Mouse (Mus musculus) hindbrain, embryonic 15.5 days (tissue): ENCODE results near the gene H2afj. TPM values are rescaled to one million over a fixed set of nuclear protein-coding genes. Genes with fewer than 3 reads are reported as not detected.

Experiments used
- ATAC-seq: fragments of 200-750 bp; cut with Nextera tagmentation; 2 replicates; pipeline ENCODE4 v1.8.0; 2017; ENCODE audit warnings: low read depth, moderate number of reproducible peaks, moderate TSS enrichment; ENCODE audit not compliant: low FRiP score
- H3K27ac ChIP-seq: fragments of 300-500 bp; sonication (generic); replicated peaks from 2 replicates; pipeline ENCODE4 v1.5.1; 2015; ENCODE audit warnings: mild to moderate bottlenecking, inconsistent platforms
- H3K27me3 ChIP-seq: fragments of 300-500 bp; sonication (generic); 2 replicates; pipeline ENCODE4 v1.6.1; 2015; ENCODE audit warnings: control low read depth, inconsistent platforms
- H3K36me3 ChIP-seq: fragments of 300-500 bp; sonication (generic); 2 replicates; pipeline ENCODE4 v1.6.1; 2015; ENCODE audit warnings: control low read depth, inconsistent platforms
- H3K4me1 ChIP-seq: fragments of 300-500 bp; sonication (generic); replicated peaks from 2 replicates; pipeline ENCODE4 v1.6.1; 2015; ENCODE audit warnings: control low read depth, inconsistent platforms
- H3K4me2 ChIP-seq: fragments of 300-500 bp; sonication (generic); 2 replicates; pipeline ENCODE4 v1.6.1; 2015; ENCODE audit warnings: moderate library complexity, mild to moderate bottlenecking, inconsistent platforms
- H3K4me3 ChIP-seq: fragments of 300-500 bp; sonication (generic); 2 replicates; pipeline ENCODE4 v1.5.1; 2015; ENCODE audit warnings: mild to moderate bottlenecking, inconsistent platforms
- H3K9ac ChIP-seq: fragments of 300-500 bp; sonication (generic); 2 replicates; pipeline ENCODE4 v1.6.1; 2015; ENCODE audit warnings: inconsistent platforms
- H3K9me3 ChIP-seq: fragments of 300-500 bp; sonication (generic); 2 replicates; pipeline ENCODE4 v1.6.1; 2016; ENCODE audit warnings: control low read depth, inconsistent platforms
- WGBS: fragments of 180-500 bp; shearing (Covaris S2); methylation state at CpG from one replicate; pipeline ENCODE4 v1.1.7; 2015; 5-methylcytosine and 5-hydroxymethylcytosine counted together
- polyA plus RNA-seq: library from polyadenylated mRNA; unstranded; fragments of >200 nt; fragmentation: Nextera tagmentation; extraction: Ambion mirVana; gene quantifications from 2 replicates; pipeline ENCODE4 v1.2.1, GENCODE M21; 2015

Gene H2afj
- polyA plus RNA-seq, 1 experiment from 2014 or later: 109 TPM

- H3K9ac ChIP-seq: peak overlapping the region; percentile 70
- H3K27ac ChIP-seq: peak overlapping the region; percentile 75
- H3K27me3 ChIP-seq: no peaks in the 10 kb centered on the region
- H3K4me3 ChIP-seq: peak overlapping the region; percentile 95
- under 1% methylated on average over 28 of the region's 28 CpGs for WGBS
- H3K4me2 ChIP-seq: peak overlapping the region; percentile 97
- ATAC-seq: peak; percentile 7; the same call in 1 of the 2 replicates
- peaks cover 11% of the 10 kb centered on the region for H3K36me3 ChIP-seq
- H3K4me1 ChIP-seq: peaks cover 27% of the 10 kb centered on the region
- no peaks in the 10 kb centered on the region for H3K9me3 ChIP-seq
Measured at GRCm38 (mm10) chr6:136808631-136809046, 595 bp downstream of the H2afj start.

DNA sequence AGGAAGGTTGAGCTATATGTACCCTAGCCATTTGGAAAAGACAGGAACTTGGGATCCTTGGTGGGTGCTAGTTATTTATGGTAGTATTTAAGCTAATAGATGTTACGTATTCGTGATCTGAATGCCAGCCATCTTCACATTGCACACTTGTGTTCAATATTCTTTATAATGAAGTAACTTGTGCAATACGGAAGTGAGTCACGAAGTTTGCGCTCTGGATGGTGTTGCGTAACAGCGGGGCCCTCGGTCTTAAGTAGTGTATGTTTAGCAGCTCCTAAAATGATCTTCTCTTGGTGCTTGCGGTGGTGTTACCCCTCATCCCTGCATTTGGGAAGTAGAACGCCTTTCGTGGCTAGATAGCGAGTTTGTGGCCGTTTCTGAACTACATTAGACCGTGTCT lies 1.0 kb downstream of the H2afj start:
- no peaks in the 10 kb centered on the region for H3K9me3 ChIP-seq
- no peaks in the 10 kb centered on the region for H3K27me3 ChIP-seq
- peak overlapping the region; percentile 95 for H3K4me3 ChIP-seq
- ATAC-seq: no peak
- H3K9ac ChIP-seq: peak overlapping the region; percentile 70
- peaks cover 27% of the 10 kb centered on the region for H3K4me1 ChIP-seq
- 43% methylated on average over 14 of the region's 14 CpGs for WGBS
- no peak overlapping the region for H3K27ac ChIP-seq
- peak overlapping the region; percentile 97 for H3K4me2 ChIP-seq
- peaks cover 13% of the 10 kb centered on the region for H3K36me3 ChIP-seq

DNA sequence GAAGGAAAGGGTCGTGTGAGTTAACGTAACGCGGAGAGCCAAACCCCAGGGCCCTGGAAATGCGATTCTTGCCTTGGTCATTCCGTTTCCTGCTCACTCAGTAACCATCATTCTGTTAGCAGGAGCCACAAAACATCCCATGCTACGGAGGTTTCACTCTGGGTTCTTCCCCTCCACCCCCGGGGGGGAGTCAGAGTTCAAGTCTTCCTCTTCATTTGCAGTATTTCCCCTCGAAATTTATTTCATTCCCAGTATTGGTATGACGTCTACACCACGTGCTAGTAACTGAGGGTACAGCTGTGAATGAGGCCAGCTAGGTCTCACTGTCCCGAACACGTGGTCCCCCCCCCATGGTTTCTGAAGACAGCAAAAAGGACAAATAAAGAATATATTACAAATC lies 1.6 kb downstream of the H2afj start:
- no peak for ATAC-seq

GRCm38 (mm10) chr6:136811196-136811595 lies 3.2 kb downstream of the H2afj start:
- Histone ChIP-seq H3K27me3 (no peaks in the 10 kb centered on the region), H3K4me3 (no peak overlapping the region), H3K4me2 (no peak overlapping the region), H3K9me3 (no peaks in the 10 kb centered on the region), H3K4me1 (peaks cover 19% of the 10 kb centered on the region), H3K27ac (no peak overlapping the region), H3K9ac (no peak overlapping the region), H3K36me3 (peaks cover 25% of the 10 kb centered on the region)
- ATAC-seq: no peak
- 89% methylated on average over 10 of the region's 10 CpGs for WGBS

More for the DNA sequence above, 1.6 kb downstream of the H2afj start:
- H3K27me3 ChIP-seq: no peaks in the 10 kb centered on the region
- H3K4me2 ChIP-seq: peak overlapping the region; percentile 97
- WGBS: 83% methylated on average over 13 of the region's 13 CpGs
- H3K9me3 ChIP-seq: no peaks in the 10 kb centered on the region
- H3K4me1 ChIP-seq: peaks cover 27% of the 10 kb centered on the region
- peak overlapping the region; percentile 95; the same call in 1 of the 2 replicates for H3K4me3 ChIP-seq
- H3K27ac ChIP-seq: no peak overlapping the region
- H3K9ac ChIP-seq: no peak overlapping the region
- H3K36me3 ChIP-seq: peaks cover 19% of the 10 kb centered on the region

GRCm38 (mm10) chr6:136813117-136813516 lies 5.1 kb downstream of the H2afj start:
- no peak overlapping the region for H3K4me3 ChIP-seq
- no peak for ATAC-seq
- H3K27me3 ChIP-seq: no peaks in the 10 kb centered on the region
- H3K9me3 ChIP-seq: no peaks in the 10 kb centered on the region
- peaks cover 43% of the 10 kb centered on the region for H3K36me3 ChIP-seq
- H3K4me1 ChIP-seq: peaks cover 13% of the 10 kb centered on the region
- H3K9ac ChIP-seq: no peak overlapping the region
- WGBS: 42% methylated on average over 4 of the region's 4 CpGs
- no peak overlapping the region for H3K4me2 ChIP-seq
- H3K27ac ChIP-seq: no peak overlapping the region

GRCm38 (mm10) chr6:136815381-136815780 lies 7.3 kb downstream of the H2afj start:
- no peaks in the 10 kb centered on the region for H3K9me3 ChIP-seq
- H3K9ac ChIP-seq: no peak overlapping the region
- H3K4me2 ChIP-seq: no peak overlapping the region
- H3K27me3 ChIP-seq: no peaks in the 10 kb centered on the region
- 94% methylated on average over 7 of the region's 7 CpGs for WGBS
- peaks cover 65% of the 10 kb centered on the region for H3K36me3 ChIP-seq
- H3K4me3 ChIP-seq: no peak overlapping the region
- H3K27ac ChIP-seq: no peak overlapping the region
- H3K4me1 ChIP-seq: no peaks in the 10 kb centered on the region
- no peak for ATAC-seq

GRCm38 (mm10) chr6:136816826-136817225 lies 8.8 kb downstream of the H2afj start:
- H3K27ac ChIP-seq: no peak overlapping the region
- no peak for ATAC-seq
- H3K4me2 ChIP-seq: no peak overlapping the region
- no peaks in the 10 kb centered on the region for H3K4me1 ChIP-seq
- H3K9me3 ChIP-seq: no peaks in the 10 kb centered on the region
- no peaks in the 10 kb centered on the region for H3K27me3 ChIP-seq
- WGBS: 92% methylated on average over 21 of the region's 21 CpGs
- no peak overlapping the region for H3K9ac ChIP-seq
- H3K4me3 ChIP-seq: no peak overlapping the region
- H3K36me3 ChIP-seq: peaks cover 79% of the 10 kb centered on the region

DNA sequence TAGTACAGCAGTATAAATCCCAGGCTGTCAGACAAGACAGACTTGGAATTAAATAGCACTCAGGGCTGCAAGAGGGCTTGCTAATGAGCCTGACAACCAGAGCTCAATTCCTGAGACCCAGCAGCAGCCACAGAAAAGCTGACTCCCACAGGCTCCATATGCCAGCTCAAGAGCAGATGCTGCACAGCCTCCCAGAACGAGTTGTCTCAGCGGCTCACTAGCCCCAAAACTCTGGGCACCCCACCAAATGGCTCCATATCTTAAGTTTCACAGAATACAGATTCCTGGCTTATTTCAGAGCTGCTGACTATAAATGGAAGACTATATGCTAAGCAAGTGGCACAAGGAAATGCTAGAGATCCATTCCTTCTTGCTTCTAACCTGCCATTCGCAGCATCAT lies 9.5 kb downstream of the H2afj start:
- H3K27me3 ChIP-seq: no peaks in the 10 kb centered on the region
- H3K4me1 ChIP-seq: no peaks in the 10 kb centered on the region
- ATAC-seq: no peak
- H3K36me3 ChIP-seq: peaks cover 80% of the 10 kb centered on the region
- H3K27ac ChIP-seq: no peak overlapping the region
- no peaks in the 10 kb centered on the region for H3K9me3 ChIP-seq
- WGBS: 90% methylated on average over 3 of the region's 3 CpGs
- no peak overlapping the region for H3K4me2 ChIP-seq
- H3K9ac ChIP-seq: no peak overlapping the region
- H3K4me3 ChIP-seq: no peak overlapping the region

DNA sequence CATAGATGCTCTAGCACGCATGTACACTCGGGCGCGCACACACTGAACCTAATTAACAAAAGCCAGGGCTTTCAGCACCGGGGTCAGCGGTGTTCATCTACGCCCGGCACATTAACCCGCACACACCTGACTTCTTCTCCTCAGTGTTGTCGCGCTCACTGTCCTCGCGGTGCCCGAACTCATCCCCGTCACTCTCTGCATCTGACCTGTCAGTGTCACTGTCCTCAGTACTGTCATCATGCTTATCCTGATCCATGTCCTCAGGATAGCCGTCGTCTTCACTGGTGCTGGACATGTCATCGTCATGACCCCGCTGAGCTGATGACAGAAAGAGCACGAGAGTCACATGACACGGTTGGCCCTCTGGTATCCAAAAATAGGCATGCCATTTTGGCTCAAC lies 12.3 kb downstream of the H2afj start:
- Histone ChIP-seq H3K27ac (no peak overlapping the region), H3K4me3 (no peak overlapping the region), H3K4me1 (no peaks in the 10 kb centered on the region), H3K36me3 (peaks cover 86% of the 10 kb centered on the region), H3K4me2 (no peak overlapping the region), H3K9me3 (no peaks in the 10 kb centered on the region), H3K27me3 (no peaks in the 10 kb centered on the region), H3K9ac (no peak overlapping the region)
- 0 out of 2 replicates have a peak, but pooled peaks have one; percentile 23 for ATAC-seq
- 97% methylated on average over 21 of the region's 21 CpGs for WGBS

DNA sequence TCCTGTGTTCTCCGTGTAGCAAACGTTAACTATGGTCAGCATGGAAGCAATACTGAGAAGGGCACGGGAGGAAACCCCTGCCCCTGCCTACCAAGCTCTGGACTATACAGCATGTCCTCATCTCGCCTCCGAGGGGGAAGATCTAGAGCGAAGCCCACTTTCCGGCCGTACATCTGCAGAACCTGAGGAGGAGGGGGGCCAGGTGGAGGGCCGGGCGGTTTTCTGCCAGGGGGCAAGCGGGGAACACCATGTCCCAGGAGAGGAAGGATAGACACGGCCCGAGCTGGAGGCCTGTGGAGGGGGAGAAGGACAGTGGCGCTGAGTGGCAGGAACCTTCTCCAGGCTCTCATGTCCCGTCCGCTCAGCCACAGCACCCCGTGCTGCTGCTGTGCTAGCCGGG lies 13.0 kb downstream of the H2afj start:
- H3K27me3 ChIP-seq: no peaks in the 10 kb centered on the region
- WGBS: 95% methylated on average over 17 of the region's 18 CpGs
- no peaks in the 10 kb centered on the region for H3K4me1 ChIP-seq
- H3K36me3 ChIP-seq: peaks cover 86% of the 10 kb centered on the region
- no peak overlapping the region for H3K27ac ChIP-seq
- no peak for ATAC-seq
- no peak overlapping the region for H3K4me3 ChIP-seq
- H3K9me3 ChIP-seq: no peaks in the 10 kb centered on the region
- H3K9ac ChIP-seq: no peak overlapping the region
- H3K4me2 ChIP-seq: no peak overlapping the region

DNA sequence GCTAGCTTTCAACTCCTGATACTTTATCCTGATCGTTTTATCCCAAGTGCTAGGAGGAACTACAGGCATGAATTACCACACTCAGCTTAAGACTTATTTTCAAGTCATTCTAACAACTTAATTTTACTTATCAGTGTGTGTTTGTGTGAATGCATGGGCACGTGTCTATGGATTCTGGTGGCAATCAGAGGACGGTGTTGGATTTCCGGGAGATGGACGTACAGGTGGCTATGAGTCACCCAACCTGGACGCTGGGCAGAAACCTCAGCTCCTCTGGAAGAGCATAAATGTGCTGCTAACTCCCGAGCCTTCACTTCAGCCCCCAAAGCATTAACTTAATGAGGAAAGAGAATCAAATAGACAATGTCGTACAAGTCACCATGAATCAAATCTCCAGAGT lies 16.9 kb downstream of the H2afj start:
- no peak for ATAC-seq
- WGBS: 93% methylated on average over 8 of the region's 8 CpGs
- peaks cover 50% of the 10 kb centered on the region for H3K36me3 ChIP-seq

GRCm38 (mm10) chr6:136827116-136827515 lies 19.1 kb downstream of the H2afj start:
- Histone ChIP-seq H3K4me3 (peak overlapping the region; percentile 93), H3K9me3 (no peaks in the 10 kb centered on the region), H3K27me3 (peaks cover 10% of the 10 kb centered on the region; the same call in 1 of the 2 replicates), H3K9ac (peak overlapping the region; percentile 98), H3K4me1 (peaks cover 15% of the 10 kb centered on the region), H3K36me3 (peaks cover 29% of the 10 kb centered on the region), H3K27ac (no peak overlapping the region), H3K4me2 (peak overlapping the region; percentile 73)
- WGBS: 24% methylated on average over 7 of the region's 7 CpGs
- no peak for ATAC-seq

More for the DNA sequence above, 16.9 kb downstream of the H2afj start:
- H3K9me3 ChIP-seq: no peaks in the 10 kb centered on the region
- peaks cover 15% of the 10 kb centered on the region for H3K4me1 ChIP-seq
- H3K4me2 ChIP-seq: no peak overlapping the region
- no peak overlapping the region for H3K4me3 ChIP-seq
- no peak overlapping the region for H3K9ac ChIP-seq
- H3K27ac ChIP-seq: no peak overlapping the region
- H3K27me3 ChIP-seq: no peaks in the 10 kb centered on the region

DNA sequence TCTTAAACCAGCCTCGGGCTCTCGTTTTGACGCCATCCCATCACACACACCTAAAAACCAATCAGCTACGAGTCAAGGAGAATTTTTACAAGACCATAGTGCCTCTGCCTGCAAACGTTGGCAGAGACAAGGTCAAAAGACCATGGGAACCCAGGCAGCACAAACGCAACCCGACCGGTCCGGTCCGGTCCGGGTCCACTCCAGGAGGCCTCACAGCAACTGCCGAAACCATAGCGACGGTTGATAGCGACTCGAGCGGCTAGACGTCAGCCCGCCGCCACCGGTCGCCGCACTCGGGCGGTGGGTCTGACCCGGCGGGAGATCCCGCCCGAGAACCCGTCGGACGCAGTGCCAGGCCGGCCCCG lies 19.5 kb downstream of the H2afj start, which contains the start of gene BC049715:
Gene BC049715 (plus strand): TSS at position 111 of the 365 bp plus-strand sequence.
- peak within 1 kb of the TSS; percentile 98 for H3K9ac ChIP-seq
- no peaks in the 10 kb centered on the region for H3K9me3 ChIP-seq
- H3K4me1 ChIP-seq: peaks cover 15% of the 10 kb centered on the region
- no peak for ATAC-seq
- H3K27ac ChIP-seq: peak within 1 kb of the TSS; percentile 96
- peak within 1 kb of the TSS; percentile 93 for H3K4me3 ChIP-seq
- H3K27me3 ChIP-seq: peaks cover 10% of the 10 kb centered on the region; the same call in 1 of the 2 replicates
- H3K4me2 ChIP-seq: peak within 1 kb of the TSS; percentile 73
- WGBS: under 1% methylated on average over 34 of the region's 34 CpGs
- peaks cover 25% of the 10 kb centered on the region for H3K36me3 ChIP-seq
